Mouse (Mus musculus): ENCODE measurements around the gene Treh. TPM values are rescaled to one million over a fixed set of nuclear protein-coding genes. Genes with fewer than 3 reads are reported as not detected.
"Not testable (repeated sequence)": the region's sequence is repeated elsewhere in the genome, so short reads cannot be mapped to it uniquely, and the experiment has no call there.

Gene Treh
- total RNA-seq (2021), result not detected

DNA sequence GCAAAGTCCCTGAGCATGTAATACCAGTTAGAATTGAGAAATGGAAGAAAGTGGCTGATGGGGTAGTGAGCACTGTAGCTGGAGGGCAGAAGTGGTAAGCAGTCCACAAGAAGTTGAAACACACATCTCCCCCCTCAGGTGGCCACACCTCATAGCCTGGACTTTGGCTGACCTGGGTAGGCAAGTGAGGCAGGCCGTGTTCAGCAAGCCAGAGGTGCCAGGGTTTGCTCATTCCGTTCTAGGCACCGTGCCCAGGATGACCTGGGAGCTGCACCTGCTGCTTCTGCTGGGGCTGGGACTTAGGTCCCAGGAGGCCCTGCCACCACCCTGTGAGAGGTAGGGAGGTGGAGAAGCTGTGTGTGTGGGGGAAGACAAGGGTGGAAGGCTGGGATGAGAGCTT is at the start of gene Treh:
Treh (plus strand) TSS at position 229 of the 400 bp plus-strand sequence.
- no peak for DNase-seq

GRCm38 (mm10) chr9:44624390-44624789 is 48.6 kb upstream of the Treh start:
- DNase-seq, result no peak

GRCm38 (mm10) chr9:44626268-44626667 is 46.8 kb upstream of the Treh start:
- DNase-seq, result no peak

GRCm38 (mm10) chr9:44637551-44638169 is 35.4 kb upstream of the Treh start:
- DNase-seq, result peak; percentile 70

GRCm38 (mm10) chr9:44638726-44639125 is 34.3 kb upstream of the Treh start:
- peak; percentile 32 for DNase-seq

GRCm38 (mm10) chr9:44640028-44640427 is 33.0 kb upstream of the Treh start:
- DNase-seq, result not testable (repeated sequence)

GRCm38 (mm10) chr9:44640646-44641357 is 32.2 kb upstream of the Treh start:
- DNase-seq, result no peak

DNA sequence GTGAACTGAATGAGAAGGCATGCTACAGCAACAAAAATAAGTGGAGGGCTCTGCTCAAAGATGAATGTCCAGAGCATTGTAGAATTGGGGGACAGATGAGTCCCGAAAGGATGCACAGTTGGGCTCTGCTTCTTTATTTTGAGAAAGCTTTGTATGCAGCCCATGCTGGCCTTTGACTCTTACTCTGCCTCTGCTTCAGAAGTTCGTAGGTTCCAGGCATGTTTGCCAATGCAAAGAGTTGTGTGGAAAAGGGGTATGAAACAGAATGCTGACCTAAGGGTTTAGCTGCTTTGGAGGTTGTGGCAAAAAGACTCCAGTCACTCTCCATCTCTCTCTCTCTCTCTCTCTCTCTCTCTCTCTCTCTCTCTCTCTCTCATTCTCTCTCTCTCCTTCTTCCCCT is 31.4 kb upstream of the Treh start:
- no peak for DNase-seq

GRCm38 (mm10) chr9:44643103-44643502 is 29.9 kb upstream of the Treh start:
- no peak for DNase-seq

- no peak for DNase-seq
Measured at GRCm38 (mm10) chr9:44644186-44644585, 28.8 kb upstream of the Treh start.

- peak; percentile 73 for DNase-seq
Measured at GRCm38 (mm10) chr9:44645481-44645880, 27.6 kb upstream of the Treh start.

- no peak for DNase-seq
Measured at GRCm38 (mm10) chr9:44645924-44646323, 27.1 kb upstream of the Treh start.

DNA sequence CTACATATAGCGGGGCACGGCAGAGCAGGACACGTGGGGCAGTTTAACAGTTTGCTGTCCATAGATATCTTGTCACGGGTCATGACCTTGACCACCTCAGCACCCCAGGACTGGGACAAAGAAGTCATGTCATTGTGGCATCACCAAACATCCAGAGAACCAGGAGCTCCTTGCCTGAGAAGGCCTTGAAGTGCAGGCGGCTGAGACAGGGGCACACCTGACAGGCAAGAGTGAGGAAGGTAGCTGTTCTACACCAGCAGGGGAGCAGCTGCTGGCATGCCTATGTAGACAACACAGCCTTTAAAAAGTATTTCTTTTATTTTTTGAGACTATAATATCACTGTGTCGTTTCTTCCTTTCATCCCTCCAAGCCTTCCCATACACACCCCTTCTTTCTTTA is 26.7 kb upstream of the Treh start:
- DNase-seq, result no peak

- no peak for DNase-seq
Measured at GRCm38 (mm10) chr9:44647026-44647425, 26.0 kb upstream of the Treh start.

DNA sequence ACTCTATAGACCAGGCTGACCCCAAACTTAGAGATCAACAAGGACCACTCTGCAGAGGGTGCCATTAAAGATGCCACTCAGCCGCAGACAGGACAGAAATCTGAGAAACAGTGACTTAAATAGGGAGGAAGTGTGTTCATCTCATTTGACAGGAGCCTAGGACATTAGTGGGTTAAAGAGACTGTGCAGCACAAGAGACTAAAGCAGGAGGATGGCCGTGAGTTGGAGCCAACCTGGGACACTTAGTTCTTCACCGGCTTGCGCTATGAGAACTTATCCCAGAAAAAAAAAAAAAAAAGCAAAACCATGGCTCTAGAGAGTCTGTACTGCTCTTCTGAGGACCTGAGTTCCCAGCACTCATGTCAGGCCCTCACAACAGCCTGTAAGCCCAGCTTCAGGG is 25.4 kb upstream of the Treh start:
- no peak for DNase-seq

GRCm38 (mm10) chr9:44648881-44649281 is 24.2 kb upstream of the Treh start:
- DNase-seq, result no peak

DNA sequence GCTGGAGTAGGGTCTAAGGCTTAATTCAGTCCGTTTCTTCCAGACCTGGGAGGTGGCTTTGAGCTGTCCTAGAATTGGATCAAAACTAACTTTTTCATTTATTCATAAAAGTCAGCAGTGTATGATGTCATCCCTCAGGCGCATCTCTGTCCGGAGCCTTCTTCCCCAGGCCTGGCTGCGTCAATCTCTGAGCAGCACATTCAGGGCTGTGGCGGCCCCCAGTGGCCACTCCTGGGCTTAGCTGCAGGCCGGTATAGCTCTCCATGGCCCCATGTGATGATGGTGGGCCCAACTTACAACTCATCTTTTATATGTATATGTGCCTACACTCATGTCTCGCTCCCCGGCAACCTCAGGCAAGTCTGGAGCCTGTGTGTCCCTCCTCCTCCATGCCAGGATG is 21.0 kb upstream of the Treh start:
- peak; percentile 85 for DNase-seq

DNA sequence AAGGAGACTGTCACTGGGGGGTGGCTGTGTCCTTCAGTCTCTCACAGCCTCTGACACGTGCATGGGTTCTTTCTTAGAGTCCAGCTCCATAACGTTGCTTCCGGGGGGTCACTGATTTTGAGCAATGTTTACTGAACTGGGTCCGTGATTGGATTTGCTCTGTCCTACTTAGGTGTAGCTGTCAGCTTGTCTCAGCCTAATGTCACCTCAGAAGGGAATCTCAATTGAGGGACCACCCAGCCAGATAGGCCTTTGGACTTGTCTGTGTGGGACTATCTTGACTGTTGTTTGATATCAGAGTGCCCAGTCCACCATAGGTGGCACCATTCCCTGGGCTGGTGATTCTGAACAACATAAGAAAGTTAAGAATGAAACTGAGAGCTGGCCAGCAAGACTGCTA is 19.1 kb upstream of the Treh start:
- no peak for DNase-seq

GRCm38 (mm10) chr9:44655098-44656066 is 17.7 kb upstream of the Treh start:
- DNase-seq, result peak; percentile 78

GRCm38 (mm10) chr9:44663706-44664105 is 9.3 kb upstream of the Treh start:
- no peak for DNase-seq

- no peak for DNase-seq
Measured at GRCm38 (mm10) chr9:44671416-44671815, 1.6 kb upstream of the Treh start.

DNA sequence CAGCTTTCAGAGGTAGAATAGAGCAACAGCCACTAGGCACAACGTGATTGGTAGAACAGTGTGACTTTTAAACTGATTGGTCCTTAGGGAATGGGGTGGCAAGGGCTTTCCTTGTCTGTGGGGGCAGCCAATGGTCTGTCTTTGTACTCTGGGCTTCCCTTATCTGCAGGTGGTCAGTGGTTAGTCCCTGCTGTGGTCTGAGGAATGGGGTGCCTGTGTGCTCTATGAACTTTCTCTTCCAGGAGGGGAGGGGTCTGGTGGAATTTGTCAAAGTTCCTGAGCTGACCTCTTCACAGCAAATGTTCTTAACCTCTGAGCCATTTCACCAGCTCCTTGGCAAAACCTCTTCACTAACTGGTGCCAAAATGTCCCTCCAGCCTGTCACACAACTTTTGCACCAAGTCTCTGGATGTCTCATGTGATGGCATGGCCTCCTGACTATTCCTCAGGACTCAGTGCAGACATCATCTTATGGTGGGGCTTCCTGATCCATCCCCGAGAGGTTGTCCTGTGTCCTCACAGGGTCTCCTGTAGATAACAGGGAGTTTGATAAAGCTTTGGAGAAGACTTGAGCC is 655 bp upstream of the Treh start:
- no peak for DNase-seq
